Mouse (Mus musculus): Measurements from ENCODE around the gene Prkaa2. TPM values are rescaled to one million over a fixed set of nuclear protein-coding genes. Genes with fewer than 3 reads are reported as not detected.

Prkaa2 gene
- polyA plus RNA-seq, 1 experiment from 2014 or later = 0.39 TPM

GRCm38 (mm10) chr4:104993140-104993874 lies 116.4 kb downstream of the Prkaa2 start:
- H3K27ac ChIP-seq = no peak overlapping the region
- no peaks in the 10 kb centered on the region for H3K9me3 ChIP-seq (replicated peaks)
- no peak overlapping the region for H3K4me3 ChIP-seq
- H3K36me3 ChIP-seq = no peaks in the 10 kb centered on the region
- DNase-seq (ENCODE audit: low spot score) = no peak
- no peaks in the 10 kb centered on the region for H3K27me3 ChIP-seq (ENCODE audit: low read depth, poor library complexity, severe bottlenecking)
- 93% methylated on average over 10 of the region's 10 CpGs for WGBS
- H3K4me1 ChIP-seq = no peaks in the 10 kb centered on the region

GRCm38 (mm10) chr4:104992271-104992670 lies 117.4 kb downstream of the Prkaa2 start:
- Histone ChIP-seq H3K9me3 (replicated peaks) (no peaks in the 10 kb centered on the region), H3K27ac (no peak overlapping the region), H3K4me3 (no peak overlapping the region), H3K36me3 (no peaks in the 10 kb centered on the region), H3K27me3 (ENCODE audit: low read depth, poor library complexity, severe bottlenecking) (no peaks in the 10 kb centered on the region), H3K4me1 (no peaks in the 10 kb centered on the region)
- no peak for DNase-seq (ENCODE audit: low spot score)
- WGBS = 92% methylated on average over 3 of the region's 3 CpGs

GRCm38 (mm10) chr4:104990686-104991085 lies 119.0 kb downstream of the Prkaa2 start:
- no peak overlapping the region for H3K4me3 ChIP-seq
- no peak for DNase-seq (ENCODE audit: low spot score)
- H3K27me3 ChIP-seq (ENCODE audit: low read depth, poor library complexity, severe bottlenecking) = no peaks in the 10 kb centered on the region
- H3K4me1 ChIP-seq = no peaks in the 10 kb centered on the region
- no peaks in the 10 kb centered on the region for H3K9me3 ChIP-seq (replicated peaks)
- 92% methylated on average over 3 of the region's 3 CpGs for WGBS
- H3K27ac ChIP-seq = no peak overlapping the region
- no peaks in the 10 kb centered on the region for H3K36me3 ChIP-seq

- WGBS = 91% methylated on average over 6 of the region's 6 CpGs
- Histone ChIP-seq H3K27ac (no peak overlapping the region), H3K27me3 (ENCODE audit: low read depth, poor library complexity, severe bottlenecking) (no peaks in the 10 kb centered on the region), H3K4me1 (no peaks in the 10 kb centered on the region), H3K36me3 (no peaks in the 10 kb centered on the region), H3K9me3 (replicated peaks) (no peaks in the 10 kb centered on the region), H3K4me3 (no peak overlapping the region)
- no peak for DNase-seq (ENCODE audit: low spot score)
These were observed 119.7 kb downstream of the Prkaa2 start for GRCm38 (mm10) chr4:104990016-104990415.

GRCm38 (mm10) chr4:104988709-104989108 lies 121.0 kb downstream of the Prkaa2 start:
- Histone ChIP-seq H3K27me3 (ENCODE audit: low read depth, poor library complexity, severe bottlenecking) (no peaks in the 10 kb centered on the region), H3K36me3 (no peaks in the 10 kb centered on the region), H3K9me3 (replicated peaks) (no peaks in the 10 kb centered on the region), H3K4me1 (no peaks in the 10 kb centered on the region), H3K27ac (no peak overlapping the region), H3K4me3 (no peak overlapping the region)
- 93% methylated on average over 7 of the region's 7 CpGs for whole genome bisulfite sequencing
- DNase-seq (ENCODE audit: low spot score) = no peak

GRCm38 (mm10) chr4:104988102-104988501 lies 121.6 kb downstream of the Prkaa2 start:
- Histone ChIP-seq H3K4me1 (no peaks in the 10 kb centered on the region), H3K9me3 (replicated peaks) (no peaks in the 10 kb centered on the region)

GRCm38 (mm10) chr4:104987631-104988030 lies 122.1 kb downstream of the Prkaa2 start:
- Histone ChIP-seq H3K4me1 (no peaks in the 10 kb centered on the region), H3K4me3 (no peak overlapping the region), H3K9me3 (replicated peaks) (no peaks in the 10 kb centered on the region), H3K27ac (no peak overlapping the region), H3K27me3 (ENCODE audit: low read depth, poor library complexity, severe bottlenecking) (no peaks in the 10 kb centered on the region), H3K36me3 (no peaks in the 10 kb centered on the region)
- WGBS = 79% methylated on average over 7 of the region's 7 CpGs
- no peak for DNase-seq (ENCODE audit: low spot score)

More at GRCm38 (mm10) chr4:104988102-104988501, 121.6 kb downstream of the Prkaa2 start:
- Histone ChIP-seq H3K27me3 (ENCODE audit: low read depth, poor library complexity, severe bottlenecking) (no peaks in the 10 kb centered on the region), H3K4me3 (no peak overlapping the region), H3K36me3 (no peaks in the 10 kb centered on the region), H3K27ac (no peak overlapping the region)
- 90% methylated on average over 5 of the region's 5 CpGs for WGBS
- DNase-seq (ENCODE audit: low spot score) = no peak

GRCm38 (mm10) chr4:104985960-104986632 lies 123.6 kb downstream of the Prkaa2 start:
- no peak overlapping the region for H3K4me3 ChIP-seq
- DNase-seq (ENCODE audit: low spot score) = no peak
- H3K27me3 ChIP-seq (ENCODE audit: low read depth, poor library complexity, severe bottlenecking) = no peaks in the 10 kb centered on the region
- WGBS = 87% methylated on average over 5 of the region's 5 CpGs
- no peaks in the 10 kb centered on the region for H3K4me1 ChIP-seq
- no peaks in the 10 kb centered on the region for H3K36me3 ChIP-seq
- no peak overlapping the region for H3K27ac ChIP-seq
- H3K9me3 ChIP-seq (replicated peaks) = no peaks in the 10 kb centered on the region

Other genes starting within 250 kb of the Prkaa2 start
- not detected in 2 replicates for gene C8a, start 233.5 kb downstream of the Prkaa2 start, polyA plus RNA-seq (2016; fragmentation: Nextera tagmentation; extraction: Ambion mirVana)
- 0.09 TPM in 1 of 2 replicates, not detected in the other for gene Fyb2, start 196.4 kb downstream of the Prkaa2 start, polyA plus RNA-seq (2016; fragmentation: Nextera tagmentation; extraction: Ambion mirVana)
- 58.9 and 75.2 TPM in 2 replicates for gene Plpp3, start 47.5 kb upstream of the Prkaa2 start, polyA plus RNA-seq (2016; fragmentation: Nextera tagmentation; extraction: Ambion mirVana)

Measured in limb, embryonic 10.5 days (tissue).